ENCODE assay signal across 8 mouse cellular contexts in the genomic region with DNA sequence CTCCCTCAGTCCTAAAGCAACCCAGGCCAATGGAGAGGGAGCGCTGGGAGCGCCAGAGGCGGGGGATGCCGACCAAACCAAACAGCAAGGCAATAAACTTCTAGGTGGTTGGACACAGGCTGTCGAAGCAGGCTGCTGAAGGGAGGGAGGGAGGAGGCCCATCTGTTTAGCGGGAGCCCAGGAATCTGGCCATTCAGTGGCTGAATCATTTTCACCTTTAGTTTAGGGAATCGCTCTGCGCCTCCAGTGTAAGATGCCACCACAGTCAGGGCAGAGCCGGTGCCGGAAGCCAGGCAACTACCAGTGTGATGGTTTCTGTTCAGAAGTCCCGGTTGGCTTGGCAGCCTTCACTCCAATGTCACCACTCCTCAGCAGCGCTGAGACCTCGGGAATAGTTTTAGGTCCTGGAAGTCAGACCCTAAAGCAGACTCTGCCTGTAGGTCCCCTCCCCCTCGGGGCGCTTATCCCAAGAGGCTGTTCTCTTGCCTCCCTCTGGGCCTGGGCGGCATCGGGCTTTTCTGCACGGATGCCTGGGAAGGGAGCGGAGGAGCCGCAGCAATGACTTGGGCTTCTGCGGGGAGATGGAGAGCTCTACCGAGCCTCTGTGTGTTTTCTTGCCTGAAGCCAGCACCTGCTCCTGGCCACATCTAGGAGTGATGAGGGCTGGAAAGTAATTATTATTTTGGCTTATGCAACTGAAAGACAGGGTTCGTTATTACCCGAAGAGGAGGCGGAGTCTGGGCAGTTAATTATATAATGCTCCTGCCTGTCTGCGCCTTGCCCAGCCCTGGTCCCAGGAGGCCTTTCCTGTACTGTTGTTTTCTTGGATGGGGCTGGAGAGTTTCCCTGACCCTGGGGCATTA. TPM values are rescaled to one million over a fixed set of nuclear protein-coding genes. Genes with fewer than 3 reads are reported as not detected.
DNase-seq lines count a peak whose midpoint lies in the region; ATAC-seq and TF ChIP-seq lines count a peak whose summit lies in the region.
"Had no signal": no experiment of that assay in that cellular context is flagged by ENCODE, and none has a peak within 500 bp of the region (broad histone marks: within the 10 kb centered on the region; RNA-seq: fewer than 3 reads in every experiment).

No protein-coding gene starts in this region.

- no peak overlapping the region for H3K4me2 ChIP-seq in embryonic facial prominence, embryonic 11.5 days (ENCODE audit: low read depth, low read length)
- peak overlapping the region; percentile 77 for H3K4me2 ChIP-seq in hindbrain, postnatal 0 days (ENCODE audit: low read depth, low read length)

- TF ChIP-seq CTCF in hindbrain, postnatal 0 days (IDR thresholded peaks at IDR 0.05; ENCODE audit: low read depth), result no peak

- no peaks in the 10 kb centered on the region for H3K36me3 ChIP-seq in embryonic facial prominence, embryonic 11.5 days (replicated peaks; ENCODE audit: control insufficient read depth, insufficient read depth, low read depth, low read length)
- H3K36me3 ChIP-seq in hindbrain, postnatal 0 days (ENCODE audit: insufficient read depth, low read length), result no peaks in the 10 kb centered on the region
- no peaks in the 10 kb centered on the region for H3K36me3 ChIP-seq in midbrain, embryonic 10.5 days

- intact Hi-C loops in gastrocnemius, postnatal 36 days (cut with DNase I), result no loop called here

- no peak overlapping the region for H3K9ac ChIP-seq in embryonic facial prominence, embryonic 11.5 days (replicated peaks; ENCODE audit: low read length)
- H3K9ac ChIP-seq in hindbrain, postnatal 0 days (replicated peaks; ENCODE audit: low read length), result peak overlapping the region; percentile 69

- no peak overlapping the region for H3K27ac ChIP-seq in embryonic facial prominence, embryonic 11.5 days (replicated peaks; ENCODE audit: low read depth, low read length)
- peak overlapping the region; percentile 52; the same call in 1 of the 2 replicates for H3K27ac ChIP-seq in hindbrain, postnatal 0 days
- H3K27ac ChIP-seq in midbrain, embryonic 10.5 days (replicated peaks), result peak overlapping the region; percentile 72; the same call in 1 of the 2 replicates

- peak; percentile 90 for DNase-seq in cerebellum, adult 11-12 months
- no peak for DNase-seq in embryonic facial prominence, embryonic 11.5 days (ENCODE audit: low spot score)
- DNase-seq in hindbrain, postnatal 0 days (ENCODE audit: low spot score), result peak; percentile 73
- DNase-seq in midbrain, embryonic 10.5 days (ENCODE audit: low spot score), result peak; percentile 38
- DNase-seq in gastrocnemius, postnatal 36 days, result no peak
- no peak for DNase-seq in heart, adult 8-10 months (ENCODE audit: low spot score)
- DNase-seq in gastrocnemius, postnatal 10 days, result no peak

- WGBS in embryonic facial prominence, embryonic 11.5 days, result 5% methylated on average over 26 of the region's 26 CpGs
- 4% methylated on average over 26 of the region's 26 CpGs for WGBS in hindbrain, postnatal 0 days
- 6% methylated on average over 26 of the region's 26 CpGs for WGBS in midbrain, embryonic 10.5 days

- peak overlapping the region; percentile 52 for H3K4me3 ChIP-seq in embryonic facial prominence, embryonic 11.5 days (ENCODE audit: low read depth, low read length)
- H3K4me3 ChIP-seq in hindbrain, postnatal 0 days (ENCODE audit: low read length), result peak overlapping the region; percentile 65
- peak overlapping the region; percentile 66 for H3K4me3 ChIP-seq in midbrain, embryonic 10.5 days

- no peaks in the 10 kb centered on the region; the same call in 1 of the 2 replicates for H3K4me1 ChIP-seq in embryonic facial prominence, embryonic 11.5 days (ENCODE audit: control insufficient read depth, insufficient read depth, low read length)
- peaks cover 8% of the 10 kb centered on the region for H3K4me1 ChIP-seq in hindbrain, postnatal 0 days (ENCODE audit: insufficient read depth, low read length)
- H3K4me1 ChIP-seq in midbrain, embryonic 10.5 days, result peaks cover 27% of the 10 kb centered on the region

- no peaks in the 10 kb centered on the region for H3K9me3 ChIP-seq in embryonic facial prominence, embryonic 11.5 days (replicated peaks; ENCODE audit: control insufficient read depth, low read length)
- H3K9me3 ChIP-seq in hindbrain, postnatal 0 days (ENCODE audit: low read length), result no peaks in the 10 kb centered on the region
- no peaks in the 10 kb centered on the region; the same call in 1 of the 2 replicates for H3K9me3 ChIP-seq in midbrain, embryonic 10.5 days (replicated peaks)

- H3K27me3 ChIP-seq in embryonic facial prominence, embryonic 11.5 days (ENCODE audit: control insufficient read depth, insufficient read depth, low read length), result peaks cover 55% of the 10 kb centered on the region
- H3K27me3 ChIP-seq in hindbrain, postnatal 0 days (ENCODE audit: insufficient read depth, low read length), result peaks cover 5% of the 10 kb centered on the region
- peaks cover 64% of the 10 kb centered on the region for H3K27me3 ChIP-seq in midbrain, embryonic 10.5 days (ENCODE audit: low read depth, poor library complexity, severe bottlenecking)

- ATAC-seq in embryonic facial prominence, embryonic 11.5 days (replicated peaks; ENCODE audit: insufficient number of reproducible peaks, low FRiP score, low TSS enrichment, low read depth), result no peak
- peak; percentile 43 for ATAC-seq in hindbrain, postnatal 0 days

RNA-seq across cellular contexts. Expression of a gene that starts 2.3 kb away (rescaled TPM):
- polyA plus RNA-seq in embryonic facial prominence, embryonic 11.5 days (2014; fragmentation: Nextera tagmentation; extraction: Ambion mirVana), result 4.1 and 4.3 TPM in 2 replicates
- total RNA-seq in hindbrain, postnatal 0 days (2014; rRNA removed), result 66.0 and 75.2 TPM in 2 replicates
- 98.3 and 102 TPM in 2 replicates for polyA plus RNA-seq in hindbrain, postnatal 0 days (2015; fragmentation: Nextera tagmentation; extraction: Ambion mirVana)
- 11.9 and 18.7 TPM in 2 replicates for polyA plus RNA-seq in midbrain, embryonic 10.5 days (2016; fragmentation: Nextera tagmentation; extraction: Ambion mirVana)
- total RNA-seq in gastrocnemius, postnatal 36 days (2021), result not detected
- under 1 TPM in 1 of 4 experiments, not detected in 3; 0.16 TPM for total RNA-seq in heart, adult 8-10 months (2022)
- under 1 TPM; 0.14 to 0.16 TPM for total RNA-seq in gastrocnemius, postnatal 10 days (2021)
- total RNA-seq: liver, adult 2 months had no signal
- polyA plus RNA-seq: liver, adult 2 months had no signal

Comparison
In these comparisons a context has a peak if more than half of its experiments do, and no peak if none do; other contexts are left out.
1. DNase-seq: peak in cerebellum, adult 11-12 months (single experiment), hindbrain, postnatal 0 days (single experiment) and midbrain, embryonic 10.5 days (single experiment); none in embryonic facial prominence, embryonic 11.5 days (single experiment), gastrocnemius, postnatal 36 days (0 of 2), heart, adult 8-10 months (single experiment) and gastrocnemius, postnatal 10 days (single experiment).
2. RNA of a gene that starts 2.3 kb away (total RNA-seq): 66.0 to 75.2 TPM in hindbrain, postnatal 0 days; 0.14 to 0.16 TPM in gastrocnemius, postnatal 10 days, 0.16 TPM in heart, adult 8-10 months and not detected in gastrocnemius, postnatal 36 days; every median in the first group is over 10 times any median in the second.
3. Peak in every context shown above with its lines, with median percentiles within 50 percentile points of each other: H3K4me3 ChIP-seq.